ENCODE assay signal across 30 mouse cellular contexts in the genomic region with DNA sequence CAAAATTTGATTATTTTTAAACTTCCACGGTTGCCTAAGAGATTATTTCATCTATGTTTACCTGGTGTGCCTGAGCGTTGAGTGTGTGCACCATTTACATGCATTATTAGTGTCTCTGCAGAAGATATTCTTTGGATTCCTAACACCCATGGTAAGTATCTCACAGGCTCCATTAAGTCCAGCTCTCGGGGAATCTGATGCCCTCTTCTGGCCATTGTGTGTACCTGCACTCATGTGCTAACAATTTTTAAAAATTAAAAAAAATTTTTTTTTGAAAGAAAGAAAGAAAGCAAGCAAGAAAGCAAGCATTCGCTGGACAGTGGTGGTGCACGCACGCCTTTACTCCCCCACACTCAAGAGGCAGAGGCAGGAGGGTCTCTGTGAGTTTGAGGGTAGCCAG. TPM values are rescaled to one million over a fixed set of nuclear protein-coding genes. Genes with fewer than 3 reads are reported as not detected.
A peak's percentile ranks its signal among the peaks of the same experiment; 100 is the strongest.
DNase-seq lines count a peak whose midpoint lies in the region; TF ChIP-seq lines count a peak whose summit lies in the region.
"Had no signal": no experiment of that assay in that cellular context is flagged by ENCODE, and none has a peak within 500 bp of the region (broad histone marks: within the 10 kb centered on the region; RNA-seq: fewer than 3 reads in every experiment).

No protein-coding gene starts in this region.

- peaks cover 14% of the 10 kb centered on the region for H3K9me3 ChIP-seq in CH12.LX (replicated peaks; ENCODE audit: low read length)
- H3K9me3 ChIP-seq: forebrain, embryonic 13.5 days; G1E; heart, embryonic 10.5 days; liver, embryonic 13.5 days; midbrain, embryonic 10.5 days had no signal

- H3K27me3 ChIP-seq in CH12.LX (replicated peaks): peaks cover 27% of the 10 kb centered on the region

- H3K27ac ChIP-seq in left cerebral cortex, adult 2 months: no peak overlapping the region
- no peak overlapping the region for H3K27ac ChIP-seq in CH12.LX (ENCODE audit: insufficient read depth, low read depth)
- H3K27ac ChIP-seq: forebrain, embryonic 13.5 days; heart, embryonic 10.5 days; limb, embryonic 12.5 days; liver, embryonic 13.5 days; midbrain, embryonic 10.5 days had no signal

- DNase-seq in left cerebral cortex, adult 2 months (ENCODE audit: extremely low spot score in 1 of 2, low spot score in 2 of 2): no peak
- no peak for DNase-seq in left cerebral cortex, adult 18-20 months (ENCODE audit: low spot score in 2 of 2)
- peak; percentile 16 for DNase-seq in 416B (ENCODE audit: low read depth)
- DNase-seq in CH12.LX (ENCODE audit: extremely low read depth): no peak
- peak; percentile 22 for DNase-seq in induced T-regulatory cell, adult 2 months (ENCODE audit: low read depth)
- no peak for DNase-seq in lung, postnatal 4 days
- no peak for DNase-seq in cerebellum, postnatal 36 days
- DNase-seq: adrenal gland, postnatal 14 days; cerebellum, adult 8-10 months; kidney, adult 2 months; kidney, postnatal 10 days; liver, embryonic 13.5 days; thymus, postnatal 14 days had no signal

- H3K9ac ChIP-seq in CH12.LX (ENCODE audit: insufficient read depth, low read depth): no peak overlapping the region
- H3K9ac ChIP-seq: forebrain, embryonic 13.5 days; limb, embryonic 12.5 days; liver, embryonic 13.5 days had no signal

- H3K4me2 ChIP-seq in CH12.LX (ENCODE audit: insufficient read depth, low read depth, poor library complexity, severe bottlenecking): no peak overlapping the region
- H3K4me2 ChIP-seq: forebrain, embryonic 13.5 days; limb, embryonic 12.5 days; liver, embryonic 13.5 days had no signal

- no peak for TF ChIP-seq RAD21 in CH12.LX (IDR thresholded peaks at IDR 0.05; ENCODE audit: low read depth, low read length)

- no peaks in the 10 kb centered on the region for H3K36me3 ChIP-seq in CH12.LX (replicated peaks in 1 of 2; ENCODE audit: control insufficient read depth in 1 of 2, insufficient read depth in 1 of 2, low read length in 1 of 2)
- H3K36me3 ChIP-seq: G1E; heart, embryonic 10.5 days; limb, embryonic 12.5 days; liver, embryonic 13.5 days; midbrain, embryonic 10.5 days had no signal

- in situ Hi-C loops in CH12.LX (cut with MboI; ENCODE audit: low pct_ligation_motif_present, low pct_unique_long_range_greater_than_20kb, low sequenced_read_pairs): no loop called here

- dilution Hi-C loops in CH12.LX (cut with MboI; ENCODE audit: extremely low pct_ligation_motif_present, extremely low pct_unique_long_range_greater_than_20kb, low sequenced_read_pairs): no loop called here

- H3K79me2 ChIP-seq in CH12.LX (replicated peaks; ENCODE audit: control insufficient read depth, extremely low read depth, insufficient read depth, poor library complexity, severe bottlenecking): no peaks in the 10 kb centered on the region

- intact Hi-C loops in left cerebral cortex, adult 2 months (cut with DNase I): loop anchor here (5.0 kb wide), 1 partner anchor 89 kb away; no protein-coding TSS in a partner anchor

- no peak overlapping the region for H3K4me3 ChIP-seq in left cerebral cortex, adult 2 months
- H3K4me3 ChIP-seq in CH12.LX (replicated peaks in 1 of 3; ENCODE audit: low read depth in 2 of 3, low read length in 2 of 3, poor library complexity in 1 of 3): no peak overlapping the region
- H3K4me3 ChIP-seq: forebrain, embryonic 13.5 days; heart, embryonic 10.5 days; limb, embryonic 12.5 days; liver, embryonic 13.5 days; midbrain, embryonic 10.5 days had no signal

- H3K4me1 ChIP-seq in CH12.LX (ENCODE audit: control insufficient read depth in 1 of 2, insufficient read depth in 2 of 2): peaks cover 5 to 29% of the 10 kb centered on the region in 2 experiments; a peak in 3 of 4 replicates

- peak; percentile 19 for TF ChIP-seq CTCF in left cerebral cortex, adult 2 months (IDR thresholded peaks at IDR 0.05)
- TF ChIP-seq CTCF in CH12.LX (conservative IDR thresholded peaks at IDR 0.05 in 1 of 2, IDR thresholded peaks at IDR 0.05 in 1 of 2; ENCODE audit: low read depth in 2 of 2, low read length in 2 of 2): 0 out of 4 replicates have a peak, but pooled peaks of 1 of the 2 experiments have one; percentile 9

- TF ChIP-seq POLR2A in CH12.LX (IDR thresholded peaks at IDR 0.05; ENCODE audit: low read depth, low read length): no peak

- no peak for TF ChIP-seq EP300 in CH12.LX (IDR thresholded peaks at IDR 0.05; ENCODE audit: low read length)

TF ChIP-seq in CH12.LX, 34 proteins besides CTCF, POLR2A, EP300 and RAD21:
- no peak for TF ChIP-seq MYC (IDR thresholded peaks at IDR 0.05; ENCODE audit: low read depth, low read length)
- peak; percentile 29; the same call in 1 of the 2 replicates for TF ChIP-seq ZNF384 (IDR thresholded peaks at IDR 0.05; ENCODE audit: low read depth, low read length)
- no peak for TF ChIP-seq MEF2A (IDR thresholded peaks at IDR 0.05; ENCODE audit: borderline replicate concordance, low read depth, low read length)
TF ChIP-seq in CH12.LX: peak in this region for 1.

RNA-seq across cellular contexts. Expression of a gene that starts 3.6 kb away (rescaled TPM):
- 1 to 10 TPM; 6.7 to 7.5 TPM for total RNA-seq in left cerebral cortex, adult 2 months (2021)
- total RNA-seq in left cerebral cortex, adult 18-20 months (2021): 1 to 10 TPM; 4.9 to 9.7 TPM
- total RNA-seq in CH12.LX (2012; rRNA removed) (0.04 TPM in 1 of 2 replicates, not detected in the other), CH12.LX (2014; rRNA removed) (not detected in 2 replicates)
- not detected in 2 replicates for polyA plus RNA-seq in CH12.LX (2012; ENCODE audit: insufficient read length, low read depth)
- total RNA-seq: G1E had no signal
- polyA plus RNA-seq: CD4-positive, CD25-positive, alpha-beta regulatory T cell, adult 4 months; G1E; small intestine, adult 2 months had no signal

RNA-seq across cellular contexts. Expression of a gene that starts 3.7 kb away (rescaled TPM):
- total RNA-seq in left cerebral cortex, adult 2 months (2021): 10 to 100 TPM; 32.4 to 33.5 TPM
- total RNA-seq in left cerebral cortex, adult 18-20 months (2021): 10 to 100 TPM; 33.6 to 38.3 TPM
- total RNA-seq in CH12.LX (2012; rRNA removed): 1.3 and 1.6 TPM in 2 replicates
- total RNA-seq in CH12.LX (2014; rRNA removed): 0.22 and 0.24 TPM in 2 replicates
- 0.44 and 0.60 TPM in 2 replicates for polyA plus RNA-seq in CH12.LX (2012; ENCODE audit: insufficient read length, low read depth)
- total RNA-seq: adrenal gland, postnatal 14 days; gastrocnemius, adult 8-10 months had no signal
- polyA plus RNA-seq: G1E had no signal

RNA-seq across cellular contexts. Expression of a gene that starts 7.3 kb away (rescaled TPM):
- 1 to 10 TPM; 3.9 to 4.1 TPM for total RNA-seq in left cerebral cortex, adult 2 months (2021)
- 1 to 10 TPM; 2.1 to 4.3 TPM for total RNA-seq in left cerebral cortex, adult 18-20 months (2021)
- total RNA-seq in CH12.LX (2012; rRNA removed) (0.38 and 0.71 TPM in 2 replicates), CH12.LX (2014; rRNA removed) (0.31 and 0.84 TPM in 2 replicates)
- polyA plus RNA-seq in CH12.LX (2012; ENCODE audit: insufficient read length, low read depth): 2.5 and 3.0 TPM in 2 replicates
- total RNA-seq: granulocyte monocyte progenitor cell, adult 5-6 weeks; neutrophil, adult 5-6 weeks had no signal
- polyA plus RNA-seq: G1E had no signal

RNA-seq across cellular contexts. Expression of a gene that starts 27.5 kb away (rescaled TPM):
- not detected for total RNA-seq in left cerebral cortex, adult 2 months (2021)
- not detected for total RNA-seq in left cerebral cortex, adult 18-20 months (2021)
- total RNA-seq in CH12.LX (2012; rRNA removed) (not detected in 2 replicates), CH12.LX (2014; rRNA removed) (not detected in 2 replicates)
- not detected in 2 replicates for polyA plus RNA-seq in CH12.LX (2012; ENCODE audit: insufficient read length, low read depth)
- total RNA-seq: adrenal gland, postnatal 14 days; G1E; gastrocnemius, adult 8-10 months; granulocyte monocyte progenitor cell, adult 5-6 weeks; hematopoietic stem cell, adult 5-6 weeks; layer of hippocampus, postnatal 25 days; left cerebral cortex, postnatal 14 days; neutrophil, adult 5-6 weeks had no signal
- polyA plus RNA-seq: CD4-positive, CD25-positive, alpha-beta regulatory T cell, adult 4 months; embryonic facial prominence, embryonic 14.5 days; forebrain, embryonic 13.5 days; G1E; kidney, adult 2 months; limb, embryonic 12.5 days; liver, embryonic 13.5 days; lung, postnatal 0 days; midbrain, embryonic 10.5 days; small intestine, adult 2 months had no signal

RNA-seq across cellular contexts. Expression of a gene that starts 28.9 kb away (rescaled TPM):
- total RNA-seq in left cerebral cortex, adult 2 months (2021): under 1 TPM in 1 of 2 experiments, not detected in 1; 0.29 TPM
- under 1 TPM; 0.26 to 0.40 TPM for total RNA-seq in left cerebral cortex, adult 18-20 months (2021)
- total RNA-seq in CH12.LX (2012; rRNA removed) (not detected in 2 replicates), CH12.LX (2014; rRNA removed) (not detected in 2 replicates)
- polyA plus RNA-seq in CH12.LX (2012; ENCODE audit: insufficient read length, low read depth): not detected in 2 replicates
- total RNA-seq: adrenal gland, postnatal 14 days; gastrocnemius, adult 8-10 months; granulocyte monocyte progenitor cell, adult 5-6 weeks; hematopoietic stem cell, adult 5-6 weeks; neutrophil, adult 5-6 weeks had no signal
- polyA plus RNA-seq: CD4-positive, CD25-positive, alpha-beta regulatory T cell, adult 4 months; forebrain, embryonic 13.5 days; G1E; heart, embryonic 10.5 days; heart, embryonic 16.5 days; hindbrain, embryonic 16.5 days; kidney, adult 2 months; limb, embryonic 12.5 days; liver, embryonic 13.5 days; lung, postnatal 0 days; midbrain, embryonic 10.5 days; small intestine, adult 2 months had no signal

Comparison
In these comparisons a context has a peak if more than half of its experiments do, and no peak if none do; other contexts are left out.
1. DNase-seq: peak in 416B (single experiment) and induced T-regulatory cell, adult 2 months (single experiment); none in left cerebral cortex, adult 2 months (0 of 2), left cerebral cortex, adult 18-20 months (0 of 2), CH12.LX (single experiment), lung, postnatal 4 days (0 of 2) and cerebellum, postnatal 36 days (0 of 2).
2. RNA of a gene that starts 3.6 kb away (total RNA-seq): 4.9 to 9.7 TPM in left cerebral cortex, adult 18-20 months and 6.7 to 7.5 TPM in left cerebral cortex, adult 2 months; 0.04 TPM in CH12.LX; every median in the first group is over 4 times any median in the second.
3. RNA of a gene that starts 3.7 kb away (total RNA-seq): 33.6 to 38.3 TPM in left cerebral cortex, adult 18-20 months and 32.4 to 33.5 TPM in left cerebral cortex, adult 2 months; 0.22 to 1.6 TPM in CH12.LX; every median in the first group is over 10 times any median in the second.